Mouse (Mus musculus) left cerebral cortex, postnatal 25 days (tissue): ENCODE measurements around the gene Dnaja4. TPM values are rescaled to one million over a fixed set of nuclear protein-coding genes. Genes with fewer than 3 reads are reported as not detected.

Source experiments
- DNase-seq, 2 experiments: peaks; one replicate each; pipeline ENCODE4 v3.0.0; 2022; ENCODE audit warnings: low spot score in 2 of 2, mixed read lengths in 1 of 2
- intact Hi-C: fragments of 180-260 bp; cut with DNase I; formaldehyde crosslinking; loops from one replicate; pipeline ENCODE4 v1.15.1; 2025
- total RNA-seq, 2 experiments: library from RNA; stranded (reverse); gene quantifications; 2 replicates each; pipeline ENCODE4 v1.2.3; 2021

The Dnaja4 gene
- total RNA-seq, 2 experiments from 2014 or later, result 36.3 to 39.0 TPM

DNA sequence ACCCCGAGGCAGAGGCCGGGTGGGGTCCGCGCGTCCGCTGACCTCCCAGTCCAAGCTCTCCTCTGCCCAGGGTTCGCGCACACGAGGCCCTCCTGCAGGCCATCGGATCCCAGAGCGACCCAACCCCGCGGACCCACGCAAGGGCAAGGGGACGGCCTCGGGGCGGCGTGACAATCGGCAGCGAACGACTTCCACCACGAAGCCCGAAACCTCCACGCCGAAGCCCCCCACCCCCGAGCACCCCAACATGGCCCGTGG, 343 bp downstream of the Dnaja4 start:
- intact Hi-C loops, result no loop called here
- no peak for DNase-seq

DNA sequence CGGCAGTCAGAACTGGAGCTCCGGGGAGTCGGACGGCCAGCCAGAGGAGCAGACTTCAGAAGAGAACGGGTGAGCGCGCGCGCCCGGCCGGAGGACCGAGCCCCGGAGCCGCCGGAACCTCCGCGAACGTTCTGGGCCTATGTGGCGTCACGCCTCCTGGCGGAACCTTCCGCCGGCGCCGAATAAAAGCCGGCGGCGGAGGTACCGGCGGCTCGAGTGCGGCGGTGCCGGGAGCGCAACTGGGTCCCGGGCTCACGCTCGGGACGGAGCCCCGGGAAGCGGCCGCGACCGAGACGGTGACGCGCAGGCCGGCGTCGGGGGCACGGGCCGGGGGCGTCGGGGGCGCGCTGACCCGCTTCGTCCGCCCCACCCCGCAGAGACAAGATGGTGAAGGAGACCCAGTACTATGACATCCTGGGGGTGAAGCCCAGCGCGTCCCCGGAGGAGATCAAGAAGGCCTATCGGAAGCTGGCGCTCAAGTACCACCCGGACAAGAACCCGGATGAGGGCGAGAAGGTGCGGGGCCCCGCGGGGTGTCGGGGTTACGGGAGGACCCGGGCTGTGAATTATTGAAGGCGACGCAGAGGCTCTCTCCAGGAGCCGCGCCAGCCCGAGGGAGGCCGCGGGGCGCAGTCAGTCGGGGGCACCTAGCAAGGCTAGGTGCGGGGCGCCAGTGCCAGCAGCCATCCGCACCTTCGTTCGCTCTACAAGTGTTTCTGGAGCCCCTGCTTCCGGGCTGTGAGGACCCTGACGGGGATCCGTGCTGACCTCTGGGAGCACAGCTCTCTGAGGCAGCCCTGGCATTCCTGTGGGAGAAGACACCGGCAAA, 886 bp downstream of the Dnaja4 start:
- intact Hi-C loops, result no loop called here
- peak; percentile 79 to 82 for DNase-seq

DNA sequence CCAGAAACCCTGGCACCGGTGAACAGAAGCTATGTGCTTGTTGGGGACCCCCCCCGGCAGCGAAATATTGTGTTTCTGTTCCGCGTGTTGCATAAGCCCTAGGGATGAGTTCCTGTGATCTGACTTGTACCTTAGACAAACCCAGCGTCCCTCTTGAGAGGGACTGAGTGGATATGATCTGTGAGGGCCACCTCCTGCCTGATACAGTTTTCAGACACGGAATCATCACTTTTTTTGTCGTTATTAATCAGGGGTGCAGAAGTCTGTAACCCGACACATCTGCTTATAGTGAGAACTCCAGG, 1.5 kb downstream of the Dnaja4 start:
- intact Hi-C loops, result no loop called here
- DNase-seq, result no peak

DNA sequence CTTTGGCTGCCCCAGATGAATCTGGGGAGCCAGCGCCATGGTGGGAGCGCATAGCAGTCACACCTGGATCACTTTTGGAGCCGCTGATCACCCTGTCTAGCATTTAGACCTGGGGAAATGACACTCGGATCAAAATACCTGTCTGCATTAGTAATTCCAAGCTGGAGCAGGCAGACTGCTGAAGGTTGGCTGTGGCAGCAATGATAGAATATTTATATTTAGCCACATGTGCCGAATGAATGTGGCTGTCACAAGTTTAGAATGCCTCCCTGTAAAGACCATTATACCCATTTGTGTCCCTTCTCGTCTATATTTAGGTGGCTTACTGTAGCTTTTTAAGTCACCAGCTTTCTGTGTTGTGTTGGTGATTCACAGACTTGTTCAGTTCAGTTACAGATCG, 2.1 kb downstream of the Dnaja4 start:
- intact Hi-C loops, result no loop called here
- DNase-seq, result no peak

DNA sequence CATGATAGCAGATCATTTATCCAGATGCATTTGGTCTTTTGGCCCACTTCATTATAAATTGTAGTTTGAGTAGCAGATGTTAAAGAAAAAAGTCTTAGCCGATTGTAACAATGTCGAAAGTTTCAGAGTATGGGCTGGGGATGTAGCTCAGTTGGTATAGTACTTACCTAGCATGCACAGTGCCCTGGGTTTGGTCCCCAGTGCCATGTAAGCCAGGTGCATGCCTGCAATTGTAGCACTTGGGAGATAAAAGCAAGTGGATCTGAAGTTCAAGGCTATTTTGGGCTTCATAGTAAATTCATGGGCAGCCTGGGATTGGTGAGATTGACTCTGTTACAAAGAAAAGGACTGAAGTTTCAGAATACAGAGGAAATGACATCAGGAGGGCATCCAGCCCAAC, 3.9 kb downstream of the Dnaja4 start:
- no peak for DNase-seq
- intact Hi-C loops, result no loop called here

DNA sequence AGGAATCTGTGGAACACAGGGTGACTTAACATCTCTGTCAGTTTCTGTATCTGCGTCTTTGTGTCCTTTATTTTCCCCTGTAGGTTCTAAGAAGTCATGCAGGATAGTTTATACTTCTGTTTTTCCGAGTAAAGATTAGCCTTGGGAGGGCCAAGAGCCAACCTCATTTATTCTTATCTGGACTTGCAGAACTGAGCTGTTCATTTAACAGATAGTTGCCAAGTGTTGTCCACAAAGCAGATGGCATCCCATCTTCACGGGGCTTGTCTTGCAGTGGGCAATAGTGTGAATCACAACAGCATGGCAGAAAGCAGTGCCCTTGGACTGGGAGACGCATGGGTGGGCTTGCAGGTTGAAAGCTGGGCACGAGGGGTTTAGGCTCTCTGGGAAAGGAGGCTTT, 5.7 kb downstream of the Dnaja4 start:
- intact Hi-C loops, result no loop called here
- no peak for DNase-seq

DNA sequence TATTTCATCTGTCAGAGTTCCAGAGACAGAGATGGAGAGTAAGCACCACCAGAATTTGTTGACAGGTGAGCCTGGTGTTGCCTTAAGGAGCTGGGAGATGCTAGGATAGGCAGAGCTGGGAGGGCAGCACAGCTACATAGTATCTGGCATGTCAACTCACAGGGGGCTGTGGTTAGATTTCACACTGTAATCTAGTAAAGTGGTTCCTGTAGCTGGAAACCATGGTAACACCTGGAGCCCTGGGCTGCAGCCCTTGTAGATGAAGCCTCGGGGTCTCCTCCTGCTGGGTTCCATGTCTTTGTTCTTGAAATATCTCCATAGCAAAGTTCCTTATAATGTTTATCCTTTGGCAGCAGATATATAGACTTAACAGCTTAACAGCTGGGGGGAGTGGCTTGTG, 6.9 kb downstream of the Dnaja4 start:
- DNase-seq, result no peak
- intact Hi-C loops, result no loop called here

DNA sequence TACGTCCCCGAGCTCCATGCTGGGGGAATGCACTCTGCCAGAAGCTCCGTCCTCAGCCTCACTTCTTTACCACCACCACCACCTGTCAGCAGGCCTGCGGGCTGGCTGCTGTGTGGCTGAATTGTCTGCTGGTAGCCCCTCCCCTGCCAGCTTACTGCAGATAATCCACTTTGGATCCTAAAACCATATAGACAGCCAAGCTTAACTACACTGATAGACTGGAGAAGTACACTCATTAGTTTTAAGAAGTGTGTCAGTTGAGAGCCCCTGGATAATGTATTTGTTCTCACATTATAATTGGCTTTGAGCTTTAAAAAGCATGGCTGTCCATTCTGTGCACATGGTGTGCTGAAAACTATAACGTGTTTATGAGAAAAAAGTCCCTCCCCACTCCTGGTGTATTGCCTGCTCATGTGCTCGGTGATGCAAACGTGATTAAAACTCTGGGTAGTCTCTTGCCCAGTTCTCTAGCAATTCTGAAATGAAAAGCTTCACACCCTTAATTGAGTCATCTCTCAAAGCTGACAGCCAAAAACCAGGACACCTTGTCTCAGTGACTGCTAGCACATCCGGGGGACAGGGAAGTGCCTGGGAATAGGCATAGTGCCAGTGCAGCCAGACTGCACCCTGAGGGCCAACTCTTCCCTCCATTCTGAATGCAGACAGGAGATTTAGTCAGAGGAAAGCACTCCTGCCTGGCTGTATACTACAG, 8.8 kb downstream of the Dnaja4 start:
- peak in 1 of 2 experiments; percentile 50 for DNase-seq
- intact Hi-C loops, result no loop called here

DNA sequence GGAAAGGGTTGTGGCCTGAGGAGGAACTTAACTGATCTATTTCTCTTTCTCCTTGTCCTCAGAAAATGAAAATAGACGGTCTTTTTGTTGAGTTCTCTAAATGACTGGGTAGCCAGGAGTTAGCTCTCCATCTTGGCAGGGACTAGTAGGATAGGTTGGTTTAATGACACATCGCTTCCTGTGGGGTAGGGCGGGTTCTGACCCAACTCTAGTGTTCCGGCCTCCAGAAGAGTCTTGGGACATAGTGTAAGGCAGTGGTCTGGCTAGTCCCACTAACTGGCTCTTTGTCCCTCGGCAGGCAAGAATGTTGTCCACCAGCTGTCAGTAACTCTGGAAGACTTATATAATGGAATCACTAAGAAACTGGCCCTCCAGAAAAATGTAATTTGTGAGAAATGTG, 9.4 kb downstream of the Dnaja4 start:
- intact Hi-C loops, result no loop called here
- no peak for DNase-seq

DNA sequence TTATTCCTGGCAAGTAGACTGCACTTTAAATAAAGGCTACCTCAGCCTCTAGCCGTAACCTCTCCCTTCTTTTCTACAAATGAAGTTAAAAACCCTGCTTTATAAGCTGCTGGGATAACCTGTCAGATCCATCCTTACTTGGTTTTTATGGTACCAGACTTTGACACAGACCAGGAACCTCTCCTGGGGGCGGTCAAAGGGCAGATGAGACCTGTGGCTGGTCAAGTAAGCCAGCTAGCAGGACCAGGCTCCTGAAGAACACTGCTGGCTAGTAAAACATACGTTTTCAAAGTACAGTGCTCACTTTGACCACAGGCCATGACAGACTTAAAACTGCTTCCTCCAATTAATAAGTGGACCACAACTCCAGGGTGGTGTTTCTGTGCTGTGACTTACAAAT, 17.1 kb downstream of the Dnaja4 start:
- DNase-seq, result no peak
- intact Hi-C loops, result no loop called here

DNA sequence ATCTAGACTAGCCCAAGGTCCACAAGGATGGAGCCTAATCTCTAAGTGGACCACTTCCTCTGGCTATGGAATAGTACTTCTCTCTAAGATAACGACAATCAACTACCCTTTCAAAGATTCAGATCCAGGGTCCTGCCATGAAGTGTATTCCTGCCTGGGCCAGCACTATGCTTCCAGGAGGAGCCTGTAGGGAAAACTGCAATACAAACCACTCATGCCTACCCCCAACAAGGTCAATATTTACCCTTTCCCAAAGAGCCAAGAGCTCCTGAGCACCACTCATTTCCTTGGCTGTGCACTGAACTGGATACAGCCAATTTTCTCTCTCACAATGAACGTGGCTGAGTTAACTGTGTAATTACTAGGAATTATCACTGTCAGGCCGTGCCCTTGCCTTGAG, 18.9 kb downstream of the Dnaja4 start:
- no peak for DNase-seq
- intact Hi-C loops, result no loop called here

DNA sequence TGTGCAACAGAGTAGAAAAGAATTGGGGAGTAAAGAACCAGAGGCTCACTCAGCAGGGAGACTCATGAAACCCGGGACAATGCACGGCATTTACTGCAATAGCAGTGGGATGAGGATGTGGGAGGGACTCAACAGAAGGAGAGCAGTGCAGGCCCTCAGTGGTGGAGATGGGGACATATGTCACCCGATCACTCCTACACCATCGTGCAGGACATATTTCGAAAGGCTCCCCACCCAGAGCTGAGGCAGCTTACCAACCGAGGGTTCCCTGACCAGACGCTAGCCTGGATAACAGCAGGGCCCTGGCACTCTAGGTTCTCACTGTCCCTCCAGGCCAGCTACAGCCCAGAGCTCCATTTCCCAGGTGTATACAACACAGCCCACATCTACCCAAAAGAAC, 23.5 kb downstream of the Dnaja4 start:
- DNase-seq, result peak in 1 of 2 experiments; percentile 52
- intact Hi-C loops, result no loop called here

DNA sequence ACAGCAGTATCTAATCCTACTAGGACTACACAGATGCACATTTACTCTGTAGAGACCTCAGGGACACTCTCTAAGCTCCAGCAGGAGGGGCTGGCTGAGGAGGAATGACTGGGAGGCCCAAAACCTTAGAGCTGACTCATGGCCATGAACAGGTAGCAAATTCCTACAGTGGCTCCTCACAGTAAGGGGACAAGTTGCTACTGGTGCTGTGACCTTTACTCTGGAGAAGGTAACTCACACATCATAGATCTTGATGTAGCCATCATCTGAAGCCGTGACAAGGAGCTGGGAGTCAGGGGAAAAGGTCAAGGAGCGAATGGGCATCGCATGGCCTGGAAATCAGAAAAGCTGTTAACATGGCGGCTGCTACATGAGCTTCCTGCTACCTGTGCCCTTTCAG, 23.9 kb downstream of the Dnaja4 start:
- intact Hi-C loops, result no loop called here
- no peak for DNase-seq

DNA sequence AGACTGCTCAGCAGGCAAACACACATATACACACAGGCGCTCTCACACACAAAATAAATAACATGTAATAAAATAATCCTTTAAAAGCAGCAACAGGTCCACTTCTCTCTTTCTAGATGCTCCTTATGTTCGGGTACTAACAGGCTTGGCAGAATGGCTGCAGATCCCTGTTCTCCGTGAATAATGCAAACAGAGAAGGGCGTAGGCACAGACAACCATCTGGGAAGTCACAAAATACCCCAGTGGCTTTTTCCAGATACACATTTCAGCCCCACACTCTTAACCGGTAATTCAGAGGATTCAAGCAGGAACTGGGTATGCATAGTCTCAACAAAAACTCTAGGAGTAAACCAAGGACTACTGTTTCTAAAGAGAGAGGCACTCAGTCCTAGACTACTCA, 27.6 kb downstream of the Dnaja4 start:
- DNase-seq, result peak in 1 of 2 experiments; percentile 60
- intact Hi-C loops, result no loop called here

DNA sequence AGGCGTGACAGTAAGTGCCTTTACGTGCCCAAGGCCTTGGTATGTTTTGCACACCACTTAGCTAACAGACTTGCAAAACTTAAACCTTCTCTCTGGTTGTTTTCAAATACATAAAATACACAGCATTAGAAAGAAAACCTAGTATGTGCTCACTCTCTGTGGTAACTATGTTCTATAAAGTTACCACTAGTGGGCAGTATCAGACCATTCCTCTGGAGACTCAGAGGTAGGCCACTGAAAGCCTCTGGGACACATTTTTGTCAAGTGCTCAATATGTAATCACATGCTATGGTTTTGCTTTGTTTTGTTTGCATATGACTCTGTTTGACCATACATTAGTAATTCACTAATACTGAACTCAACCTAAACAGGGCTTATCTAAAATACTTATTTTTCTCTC, 33.4 kb downstream of the Dnaja4 start:
- intact Hi-C loops, result no loop called here
- DNase-seq, result no peak

DNA sequence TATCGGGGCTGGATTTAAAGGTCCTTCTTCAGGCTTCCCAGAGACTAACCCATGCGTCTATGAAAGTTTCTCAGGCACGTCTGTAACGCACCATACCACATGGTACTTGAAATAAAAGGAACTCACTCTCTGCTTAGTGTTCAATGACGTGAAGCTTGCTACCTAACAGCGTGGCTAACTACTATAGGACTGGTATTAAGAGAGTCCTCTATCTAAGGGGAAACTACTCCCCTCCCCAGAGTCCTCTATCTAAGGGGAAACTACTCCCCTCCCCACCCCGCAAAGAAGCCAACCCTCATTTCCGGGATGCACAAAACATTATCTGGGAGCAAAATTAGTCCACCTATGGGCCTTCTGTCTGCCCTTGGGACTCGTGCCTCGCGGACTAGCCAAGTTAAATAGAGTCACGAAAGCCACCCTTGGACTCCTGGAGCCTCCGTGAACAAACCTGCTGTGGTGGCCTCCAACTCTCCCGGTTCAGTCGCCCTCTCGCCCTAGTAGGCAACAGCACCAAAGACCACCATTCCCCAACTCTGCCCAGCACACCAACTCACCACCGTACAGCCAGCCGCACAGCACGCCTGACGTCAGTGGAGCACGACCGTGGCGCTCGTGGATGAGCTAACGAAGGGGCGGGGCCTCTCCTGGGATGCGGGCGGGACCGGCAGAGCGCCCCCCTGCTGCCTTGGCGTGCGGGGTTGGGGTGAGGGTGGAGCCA, 35.4 kb downstream of the Dnaja4 start, which contains the start of gene Wdr61:
Wdr61 (minus strand) TSS at position 599 of the 718 bp plus-strand sequence.
- DNase-seq, result peak; percentile 98
- intact Hi-C loops, result no loop called here

DNA sequence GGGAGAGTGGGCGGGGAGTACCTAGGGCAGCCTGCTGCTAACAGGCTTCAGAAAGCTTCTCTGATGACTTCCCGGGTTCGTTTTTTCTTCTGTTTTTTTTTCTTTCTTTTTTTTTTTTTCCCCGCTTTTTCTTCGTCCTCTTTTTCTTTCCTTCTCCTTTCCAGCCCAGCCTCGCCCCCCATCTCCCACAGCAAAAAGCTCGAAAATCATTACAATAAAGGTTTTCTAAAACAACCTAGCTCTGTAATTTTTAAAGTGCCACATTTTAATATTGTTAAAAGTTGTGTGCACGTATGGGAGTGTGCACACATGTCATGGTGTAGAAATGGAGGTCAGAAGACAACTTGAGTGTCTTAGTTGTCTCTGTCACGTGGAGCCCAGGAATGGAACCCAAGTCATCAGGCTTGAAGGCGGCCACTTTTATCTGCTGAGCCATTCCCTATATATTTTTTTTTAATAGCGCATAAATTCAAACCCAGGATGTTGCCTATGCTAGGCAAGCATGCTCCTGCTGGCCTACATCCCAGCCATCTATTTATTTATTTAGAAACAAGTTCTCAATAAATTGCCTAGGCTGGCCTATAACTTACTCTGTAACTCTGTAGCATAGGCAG, 36.1 kb downstream of the Dnaja4 start:
- intact Hi-C loops, result loop anchor here (5.0 kb wide), 1 partner anchor 378 kb away; no protein-coding TSS in a partner anchor
- DNase-seq, result peak in 1 of 2 experiments; percentile 8

DNA sequence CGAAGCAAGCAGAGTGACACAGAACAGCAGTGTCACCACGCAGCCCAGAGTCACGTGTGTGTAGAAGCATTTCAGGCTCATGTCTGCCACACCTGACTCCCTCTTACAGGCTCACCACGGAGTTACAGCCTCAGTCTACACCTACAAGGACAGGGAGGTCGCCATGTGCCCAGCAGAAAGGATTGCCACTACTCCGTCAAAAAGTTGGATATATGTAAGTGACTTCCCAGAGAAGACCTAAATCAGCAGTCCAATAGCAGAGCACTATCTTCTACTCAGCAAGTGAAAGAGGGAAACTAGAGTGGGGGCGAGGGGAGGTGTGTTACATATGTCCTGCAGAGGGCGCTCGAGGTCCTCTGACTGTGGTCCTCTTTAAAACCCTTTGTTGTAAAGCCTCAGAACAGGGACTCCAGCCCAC, 37.6 kb downstream of the Dnaja4 start:
- DNase-seq, result peak in 1 of 2 experiments; percentile 32

DNA sequence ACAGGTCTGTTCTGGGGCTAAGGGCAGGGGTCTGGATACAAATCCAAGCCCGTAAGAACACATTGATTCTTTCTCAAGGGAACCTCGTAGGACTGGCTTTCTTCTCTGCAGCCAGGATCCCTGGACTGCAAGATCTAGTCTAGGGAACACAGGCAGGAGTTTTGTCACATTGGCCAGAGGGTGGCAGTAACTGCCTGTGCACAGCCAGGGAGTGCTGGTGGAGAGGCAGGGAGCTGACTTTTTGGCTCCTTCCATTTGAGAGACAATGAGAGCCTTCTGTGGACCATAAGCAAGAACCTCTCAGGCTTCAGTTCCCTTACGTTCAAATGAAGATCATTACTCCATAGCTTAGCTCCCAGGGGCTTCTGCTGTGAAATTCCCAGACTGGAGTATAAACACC, 39.7 kb downstream of the Dnaja4 start:
- intact Hi-C loops, result loop anchor here (1.0 to 5.0 kb wide), 2 partner anchors 83 to 374 kb away; no protein-coding TSS in a partner anchor
- peak; percentile 62 to 73 for DNase-seq

More for the DNA sequence above, 37.6 kb downstream of the Dnaja4 start:
- intact Hi-C loops, result loop anchor here (5.0 kb wide), 1 partner anchor 376 kb away; no protein-coding TSS in a partner anchor

DNA sequence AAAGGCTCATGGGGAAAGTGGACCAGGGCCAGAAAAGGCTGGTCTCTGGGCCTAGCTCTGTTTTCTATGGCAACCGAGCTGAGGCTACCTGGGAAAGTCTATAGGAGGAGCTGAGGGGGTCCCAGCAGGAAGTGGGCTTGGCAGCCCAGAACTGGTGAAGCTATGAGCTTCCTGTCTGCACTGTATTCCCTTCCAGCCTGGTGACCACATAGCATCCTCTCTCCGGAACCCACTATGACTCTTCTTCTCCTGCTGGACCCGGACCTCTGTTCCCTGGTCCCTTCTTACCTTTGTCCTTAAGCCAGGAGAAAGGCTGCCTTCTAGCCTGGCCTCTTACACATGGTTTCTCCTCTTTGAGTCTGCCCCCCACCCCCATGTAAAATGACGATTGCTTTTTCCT, 45.2 kb downstream of the Dnaja4 start:
- DNase-seq, result no peak
- intact Hi-C loops, result no loop called here
